Mouse (Mus musculus) left cerebral cortex, postnatal 36 days (tissue): ENCODE measurements at regions not wholly inside any gene's neighbourhood (a gene's known extent, or its start where the extent isn't known, plus 50 kb on each side); places are given as distances from the start of the nearest gene placed in this dataset.

Source experiments
- DNase-seq, 2 experiments: peaks; one replicate each; pipeline ENCODE4 v3.0.0; 2021 to 2022; ENCODE audit warnings: low spot score in 2 of 2, mixed read lengths in 1 of 2
- intact Hi-C: fragments of 180-260 bp; cut with DNase I; formaldehyde crosslinking; loops from one replicate; pipeline ENCODE4 v1.15.1; 2025

- intact Hi-C loops: no loop called here
- no peak for DNase-seq
Observed at GRCm38 (mm10) chr16:74749006-74749405, 337.4 kb upstream of the Robo2 start.

- DNase-seq: no peak
- intact Hi-C loops: no loop called here
Observed at GRCm38 (mm10) chr16:74743512-74743911, 331.9 kb upstream of the Robo2 start.

GRCm38 (mm10) chr16:74739194-74740135, 327.8 kb upstream of the Robo2 start:
- intact Hi-C loops: no loop called here
- DNase-seq: no peak

- no peak for DNase-seq
- intact Hi-C loops: no loop called here
Observed at GRCm38 (mm10) chr16:74732940-74733776, 321.5 kb upstream of the Robo2 start.

GRCm38 (mm10) chr16:74730169-74730794, 318.7 kb upstream of the Robo2 start:
- intact Hi-C loops: no loop called here
- no peak for DNase-seq

GRCm38 (mm10) chr16:74723217-74723616, 311.6 kb upstream of the Robo2 start:
- DNase-seq: no peak
- intact Hi-C loops: no loop called here

DNA sequence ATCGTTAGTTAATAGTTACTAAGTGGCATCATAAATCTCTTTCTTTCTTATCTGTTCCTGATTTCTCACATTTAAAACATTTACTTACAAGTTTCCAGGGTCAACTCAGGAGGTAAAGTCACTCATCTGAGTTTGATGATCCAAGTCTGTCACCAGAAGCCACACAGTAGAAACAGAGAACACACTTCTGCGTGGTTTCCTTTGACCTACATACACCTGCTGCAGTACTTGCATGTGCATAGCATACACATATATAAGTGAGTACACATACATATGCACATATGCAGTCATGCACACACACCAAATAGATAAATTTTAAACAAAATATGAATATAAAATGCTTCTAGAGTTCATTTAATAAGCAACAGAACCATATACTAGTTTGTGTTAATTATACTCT, 306.5 kb upstream of the Robo2 start:
- intact Hi-C loops: no loop called here
- no peak for DNase-seq

- intact Hi-C loops: no loop called here
- no peak for DNase-seq
Observed at GRCm38 (mm10) chr16:74717622-74718021, 306.0 kb upstream of the Robo2 start.

- intact Hi-C loops: no loop called here
- DNase-seq: no peak
Observed at GRCm38 (mm10) chr16:74714950-74715349, 303.3 kb upstream of the Robo2 start.

DNA sequence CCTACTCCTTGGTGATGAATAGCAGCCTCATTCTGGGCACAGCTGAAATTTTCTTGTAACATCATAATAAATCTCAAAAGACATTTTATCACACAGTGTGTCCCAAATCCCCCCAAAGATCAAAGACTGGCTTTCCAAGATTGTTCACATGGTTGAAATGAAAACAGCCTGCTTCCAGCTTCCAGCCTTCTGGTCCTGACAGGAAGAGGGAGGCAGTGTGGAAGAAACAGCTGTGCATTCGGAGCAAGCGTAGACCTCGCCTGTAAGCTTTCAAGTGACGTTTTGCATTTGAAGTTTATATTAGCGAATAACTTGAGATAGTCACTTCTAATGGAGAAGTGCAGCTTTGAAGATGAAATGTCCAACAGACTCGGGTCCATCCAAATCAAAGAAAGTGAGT, 300.9 kb upstream of the Robo2 start:
- intact Hi-C loops: no loop called here
- DNase-seq: no peak

DNA sequence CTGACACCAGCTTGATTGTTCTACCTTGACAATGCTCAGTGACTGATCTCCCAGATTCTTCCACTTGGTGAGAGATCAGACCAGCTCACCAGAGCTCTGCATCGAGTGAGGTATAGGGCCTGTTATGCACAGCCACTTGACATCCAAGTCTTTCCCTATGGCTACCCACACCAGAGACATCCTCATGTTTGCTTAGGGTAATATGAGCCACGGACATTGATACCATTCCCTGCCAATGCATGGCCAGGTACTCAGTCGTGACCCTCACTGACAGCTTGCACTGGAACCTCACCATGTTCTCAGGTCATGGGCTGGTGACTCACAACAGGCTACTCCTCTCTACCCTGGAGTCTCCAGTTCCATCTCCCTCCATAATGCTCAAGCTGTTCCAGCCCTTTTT, 290.4 kb upstream of the Robo2 start:
- no peak for DNase-seq
- intact Hi-C loops: no loop called here

DNA sequence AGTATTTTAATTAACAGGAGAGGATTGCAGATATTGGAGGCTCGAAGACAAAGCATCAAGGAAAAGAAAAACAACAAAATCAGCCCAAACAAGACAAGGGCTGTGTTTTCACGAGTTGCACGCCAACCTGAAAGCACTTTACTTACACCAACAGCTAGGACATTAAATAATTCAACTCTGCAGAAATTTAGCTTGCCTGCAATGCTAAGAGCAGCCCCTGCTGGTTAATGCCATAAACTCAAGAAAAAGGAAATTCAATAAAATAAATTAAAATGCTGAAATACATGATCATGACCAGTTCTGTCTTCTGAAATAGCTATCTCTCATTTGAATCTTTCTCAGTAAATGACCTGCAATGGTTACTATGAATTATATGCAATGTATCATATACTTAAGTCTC, 271.7 kb upstream of the Robo2 start:
- intact Hi-C loops: loop anchor here (10.0 kb wide), 2 partner anchors 269 to 1689 kb away; partner anchors contain the start of gene Robo2
- no peak for DNase-seq

- no peak for DNase-seq
- intact Hi-C loops: no loop called here
Observed at GRCm38 (mm10) chr16:74675586-74675985, 264.0 kb upstream of the Robo2 start.

- no peak for DNase-seq
- intact Hi-C loops: no loop called here
Observed at GRCm38 (mm10) chr16:74671466-74671865, 259.8 kb upstream of the Robo2 start.

DNA sequence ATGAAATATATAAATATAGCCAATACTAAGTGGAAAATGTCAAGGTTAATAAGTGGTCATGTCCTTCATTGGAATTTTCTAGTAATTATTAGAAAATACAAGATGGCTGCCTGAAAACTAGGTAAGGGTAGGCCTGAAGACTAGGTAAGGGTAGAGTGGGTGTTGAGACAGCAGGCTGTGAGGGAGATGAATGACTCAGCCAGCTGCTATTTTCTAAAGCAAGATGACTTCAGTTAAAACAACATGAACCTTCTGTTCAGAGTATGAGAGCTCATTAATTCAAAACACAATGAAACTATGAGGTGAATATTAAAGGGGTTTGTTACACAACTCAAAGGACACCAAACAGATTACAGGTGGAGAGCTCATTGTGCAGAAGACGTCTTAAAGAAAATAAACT, 252.7 kb upstream of the Robo2 start:
- intact Hi-C loops: no loop called here
- DNase-seq: no peak

GRCm38 (mm10) chr16:74651244-74651643, 239.6 kb upstream of the Robo2 start:
- intact Hi-C loops: no loop called here
- DNase-seq: no peak

GRCm38 (mm10) chr16:74649207-74649606, 237.6 kb upstream of the Robo2 start:
- no peak for DNase-seq
- intact Hi-C loops: no loop called here

GRCm38 (mm10) chr16:74648384-74648783, 236.8 kb upstream of the Robo2 start:
- intact Hi-C loops: no loop called here
- DNase-seq: no peak

GRCm38 (mm10) chr16:74644750-74645366, 233.2 kb upstream of the Robo2 start:
- DNase-seq: no peak
- intact Hi-C loops: no loop called here

GRCm38 (mm10) chr16:74639805-74640204, 228.2 kb upstream of the Robo2 start:
- intact Hi-C loops: no loop called here
- DNase-seq: no peak
